Mouse (Mus musculus): ENCODE data around the gene Celsr3. TPM values are rescaled to one million over a fixed set of nuclear protein-coding genes. Genes with fewer than 3 reads are reported as not detected.

The Celsr3 gene
- total RNA-seq (2014; rRNA removed): under 0.01 TPM in 1 of 2 replicates, not detected in the other
- not detected in 2 replicates for polyA plus RNA-seq (2012; rRNA removed)

DNA sequence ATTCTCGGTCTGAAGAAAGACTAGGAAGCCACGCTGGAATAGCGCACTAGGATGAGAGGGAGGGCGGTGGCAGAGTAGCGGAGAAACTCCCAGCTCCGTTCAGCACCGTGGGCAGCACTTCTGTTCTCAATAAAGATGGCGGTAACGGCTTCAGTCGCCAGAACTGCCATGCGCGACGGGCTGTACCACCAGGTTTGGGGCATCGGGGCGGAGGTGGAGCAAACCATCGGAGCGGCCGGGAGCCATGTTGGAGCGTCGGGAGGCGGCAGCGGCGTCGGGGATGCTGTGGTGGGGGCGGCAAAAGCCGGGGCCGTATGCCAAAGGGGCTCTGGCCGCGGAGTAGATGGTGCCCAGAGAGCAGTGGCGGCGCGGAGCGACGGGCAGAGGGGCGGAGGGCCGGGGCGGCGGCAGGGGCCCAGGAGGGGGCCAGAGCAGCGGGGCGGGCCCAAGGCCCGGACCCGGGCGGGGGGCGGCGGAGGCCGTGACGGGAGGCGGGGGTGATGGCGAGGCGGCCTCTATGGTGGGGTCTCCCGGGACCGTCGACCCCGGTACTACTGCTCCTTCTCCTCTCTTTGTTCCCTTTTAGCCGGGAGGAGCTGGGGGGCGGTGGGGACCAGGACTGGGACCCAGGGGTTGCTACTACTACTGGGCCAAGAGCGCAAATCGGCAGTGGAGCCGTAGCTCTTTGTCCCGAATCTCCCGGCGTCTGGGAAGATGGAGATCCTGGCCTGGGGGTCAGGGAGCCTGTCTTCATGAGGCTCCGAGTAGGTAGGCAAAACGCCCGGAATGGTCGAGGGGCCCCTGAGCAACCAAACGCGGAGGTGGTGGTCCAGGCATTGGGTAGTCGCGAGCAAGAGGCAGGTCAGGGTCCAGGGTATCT, at the start of gene Celsr3:
Gene Celsr3 (plus strand): TSS at position 501 of the 880 bp plus-strand sequence.
- TF ChIP-seq CTCF (IDR thresholded peaks at IDR 0.05; ENCODE audit: low read depth, low read length): no peak
- no peak for TF ChIP-seq POLR2A (IDR thresholded peaks at IDR 0.05; ENCODE audit: extremely low read depth, insufficient read depth, low read length)
- peak within 1 kb of the TSS; percentile 40; the same call in 1 of the 2 replicates for H3K4me3 ChIP-seq (ENCODE audit: insufficient read depth, low read depth, low read length)
- DNase-seq (ENCODE audit: extremely low read depth, low read depth, low spot score): no peak
- 5% methylated on average over 65 of the region's 70 CpGs for WGBS
- H3K36me3 ChIP-seq (ENCODE audit: control insufficient read depth, insufficient read depth, low read length): no peaks in the 10 kb centered on the region
- no peak within 1 kb of the TSS for H3K27ac ChIP-seq (replicated peaks; ENCODE audit: insufficient read depth, low read depth, low read length)
- no peaks in the 10 kb centered on the region for H3K79me2 ChIP-seq (ENCODE audit: control insufficient read depth, insufficient read depth, low read length)
- H3K4me1 ChIP-seq (ENCODE audit: control insufficient read depth, insufficient read depth, low read length): peaks cover 4% of the 10 kb centered on the region; the same call in 1 of the 2 replicates
- H3K27me3 ChIP-seq (ENCODE audit: control insufficient read depth, insufficient read depth, low read length): peaks cover 28% of the 10 kb centered on the region
- no peak within 1 kb of the TSS for H3K9ac ChIP-seq (ENCODE audit: low read depth, low read length)

- Histone ChIP-seq H3K4me1 (ENCODE audit: control insufficient read depth, insufficient read depth, low read length) (no peaks in the 10 kb centered on the region; the same call in 1 of the 2 replicates), H3K9ac (ENCODE audit: low read depth, low read length) (no peak overlapping the region), H3K79me2 (ENCODE audit: control insufficient read depth, insufficient read depth, low read length) (no peaks in the 10 kb centered on the region), H3K27ac (replicated peaks; ENCODE audit: insufficient read depth, low read depth, low read length) (no peak overlapping the region), H3K27me3 (ENCODE audit: control insufficient read depth, insufficient read depth, low read length) (no peaks in the 10 kb centered on the region), H3K36me3 (ENCODE audit: control insufficient read depth, insufficient read depth, low read length) (no peaks in the 10 kb centered on the region), H3K4me3 (ENCODE audit: insufficient read depth, low read depth, low read length) (no peak overlapping the region)
- 88% methylated on average over 4 of the region's 4 CpGs for whole genome bisulfite sequencing
- DNase-seq (ENCODE audit: extremely low read depth, low read depth, low spot score): no peak
- TF ChIP-seq POLR2A (IDR thresholded peaks at IDR 0.05; ENCODE audit: extremely low read depth, insufficient read depth, low read length) (no peak), CTCF (IDR thresholded peaks at IDR 0.05; ENCODE audit: low read depth, low read length) (no peak)
These were observed 49.5 kb upstream of the Celsr3 start for GRCm38 (mm10) chr9:108776614-108777013.

- Histone ChIP-seq H3K9ac (ENCODE audit: low read depth, low read length) (no peak overlapping the region), H3K36me3 (ENCODE audit: control insufficient read depth, insufficient read depth, low read length) (no peaks in the 10 kb centered on the region), H3K79me2 (ENCODE audit: control insufficient read depth, insufficient read depth, low read length) (no peaks in the 10 kb centered on the region), H3K4me3 (ENCODE audit: insufficient read depth, low read depth, low read length) (no peak overlapping the region), H3K27me3 (ENCODE audit: control insufficient read depth, insufficient read depth, low read length) (no peaks in the 10 kb centered on the region), H3K27ac (replicated peaks; ENCODE audit: insufficient read depth, low read depth, low read length) (no peak overlapping the region), H3K4me1 (ENCODE audit: control insufficient read depth, insufficient read depth, low read length) (no peaks in the 10 kb centered on the region; the same call in 1 of the 2 replicates)
- 89% methylated on average over 4 of the region's 4 CpGs for WGBS
- TF ChIP-seq CTCF (IDR thresholded peaks at IDR 0.05; ENCODE audit: low read depth, low read length) (no peak), POLR2A (IDR thresholded peaks at IDR 0.05; ENCODE audit: extremely low read depth, insufficient read depth, low read length) (no peak)
- no peak for DNase-seq (ENCODE audit: extremely low read depth, low read depth, low spot score)
These were observed 48.8 kb upstream of the Celsr3 start for GRCm38 (mm10) chr9:108777276-108777675.

DNA sequence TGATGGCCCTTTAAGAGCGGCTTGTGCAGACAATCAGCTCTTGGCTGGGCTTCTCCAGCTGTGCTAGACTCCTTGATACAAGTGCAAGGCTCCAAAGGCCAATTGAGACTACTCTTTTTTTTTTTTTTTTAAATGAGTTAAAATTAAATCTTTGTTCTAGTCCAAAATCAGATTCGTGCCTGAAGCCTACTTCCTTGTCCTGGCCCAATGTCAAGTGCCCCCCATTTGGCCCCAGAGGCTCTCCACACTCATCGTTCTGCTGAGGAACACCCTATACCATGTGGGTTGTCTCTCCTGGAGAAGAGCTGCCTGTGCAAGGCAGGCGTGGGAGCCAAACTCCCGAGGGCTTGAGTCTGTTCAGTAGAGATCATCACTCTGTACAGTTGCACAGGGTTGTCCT, 45.2 kb upstream of the Celsr3 start:
- Histone ChIP-seq H3K36me3 (ENCODE audit: control insufficient read depth, insufficient read depth, low read length) (no peaks in the 10 kb centered on the region), H3K4me3 (ENCODE audit: insufficient read depth, low read depth, low read length) (no peak overlapping the region), H3K9ac (ENCODE audit: low read depth, low read length) (no peak overlapping the region), H3K27ac (replicated peaks; ENCODE audit: insufficient read depth, low read depth, low read length) (no peak overlapping the region), H3K79me2 (ENCODE audit: control insufficient read depth, insufficient read depth, low read length) (peaks cover 11% of the 10 kb centered on the region; the same call in 1 of the 2 replicates), H3K27me3 (ENCODE audit: control insufficient read depth, insufficient read depth, low read length) (no peaks in the 10 kb centered on the region), H3K4me1 (ENCODE audit: control insufficient read depth, insufficient read depth, low read length) (peaks cover 8% of the 10 kb centered on the region)
- 68% methylated on average over 5 of the region's 5 CpGs for WGBS
- no peak for TF ChIP-seq POLR2A (IDR thresholded peaks at IDR 0.05; ENCODE audit: extremely low read depth, insufficient read depth, low read length)
- no peak for TF ChIP-seq CTCF (IDR thresholded peaks at IDR 0.05; ENCODE audit: low read depth, low read length)
- no peak for DNase-seq (ENCODE audit: extremely low read depth, low read depth, low spot score)

DNA sequence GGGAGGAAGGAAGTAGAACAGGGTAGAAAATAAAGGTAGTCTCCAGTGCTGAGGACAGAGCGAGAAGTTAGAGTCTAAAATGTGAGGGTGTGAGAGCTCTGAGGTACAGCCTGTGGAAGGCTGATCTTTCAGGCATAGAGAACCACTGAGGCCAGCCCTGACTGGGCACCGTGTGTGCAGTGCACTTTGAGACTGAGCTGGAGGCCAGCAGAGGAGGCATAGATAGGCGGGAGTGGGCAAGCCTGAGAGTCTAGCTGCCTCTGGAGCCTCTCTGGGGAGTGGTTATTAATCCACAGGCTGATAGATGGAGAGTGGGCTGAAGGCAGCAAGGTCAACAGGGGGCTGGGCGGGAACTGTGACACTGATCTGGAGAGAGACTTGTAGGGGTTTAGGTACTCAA, 44.2 kb upstream of the Celsr3 start:
- Histone ChIP-seq H3K4me3 (ENCODE audit: insufficient read depth, low read depth, low read length) (no peak overlapping the region), H3K79me2 (ENCODE audit: control insufficient read depth, insufficient read depth, low read length) (peaks cover 19% of the 10 kb centered on the region), H3K4me1 (ENCODE audit: control insufficient read depth, insufficient read depth, low read length) (peaks cover 13% of the 10 kb centered on the region), H3K27ac (replicated peaks; ENCODE audit: insufficient read depth, low read depth, low read length) (no peak overlapping the region), H3K9ac (ENCODE audit: low read depth, low read length) (no peak overlapping the region), H3K36me3 (ENCODE audit: control insufficient read depth, insufficient read depth, low read length) (no peaks in the 10 kb centered on the region), H3K27me3 (ENCODE audit: control insufficient read depth, insufficient read depth, low read length) (no peaks in the 10 kb centered on the region)
- no peak for DNase-seq (ENCODE audit: extremely low read depth, low read depth, low spot score)
- TF ChIP-seq CTCF (IDR thresholded peaks at IDR 0.05; ENCODE audit: low read depth, low read length) (no peak), POLR2A (IDR thresholded peaks at IDR 0.05; ENCODE audit: extremely low read depth, insufficient read depth, low read length) (no peak)
- WGBS: 65% methylated on average over 4 of the region's 4 CpGs

Measured in liver, adult 2 months (tissue).